Mouse (Mus musculus): Measurements from ENCODE around the gene C1qtnf3.

- TF ChIP-seq CTCF (IDR thresholded peaks at IDR 0.05; ENCODE audit: borderline replicate concordance, insufficient read depth, low read depth, low read length) (no peak), POLR2A (IDR thresholded peaks at IDR 0.05; ENCODE audit: borderline replicate concordance, insufficient read depth, low read length) (no peak)
Observed at GRCm38 (mm10) chr15:10923076-10923995, 28.8 kb upstream of the C1qtnf3 start.

Measured in cerebellum, adult 2 months (tissue).